Mouse (Mus musculus) embryonic fibroblast, embryonic 13.5 days (primary cell): ENCODE data around the gene Kcnk16.

Experiments
- CTCF ChIP-seq: IDR thresholded peaks from 2 replicates; pipeline ENCODE4 v1.5.1; 2011; ENCODE audit warnings: mild to moderate bottlenecking, control low read depth, low read length, moderate library complexity, borderline replicate concordance; ENCODE audit not compliant: insufficient read depth
- POLR2A ChIP-seq: IDR thresholded peaks from 2 replicates; pipeline ENCODE4 v1.6.1; 2011; ENCODE audit warnings: low read depth, mild to moderate bottlenecking, control low read depth, low read length, moderate library complexity

- no peak for TF ChIP-seq POLR2A
- TF ChIP-seq CTCF, result no peak
These were observed 39.6 kb downstream of the Kcnk16 start for GRCm38 (mm10) chr14:20229437-20229836.
